Mouse (Mus musculus) limb, embryonic 12.5 days (tissue): ENCODE data around the gene Nxf7. TPM values are rescaled to one million over a fixed set of nuclear protein-coding genes. Genes with fewer than 3 reads are reported as not detected.
"Not testable (repeated sequence)": the region's sequence is repeated elsewhere in the genome, so short reads cannot be mapped to it uniquely, and the experiment has no call there.

Source experiments
- ATAC-seq: fragments of 200-750 bp; cut with Nextera tagmentation; 2 replicates; pipeline ENCODE4 v1.8.0; 2017; ENCODE audit warnings: low read depth, moderate TSS enrichment; ENCODE audit not compliant: insufficient number of reproducible peaks, insufficient read depth, low FRiP score, low TSS enrichment
- H3K27ac ChIP-seq: fragments of 300-500 bp; sonication (generic); 2 replicates; pipeline ENCODE4 v1.5.1; 2016; ENCODE audit warnings: mild to moderate bottlenecking, moderate library complexity
- H3K27me3 ChIP-seq: fragments of 300-500 bp; sonication (generic); 2 replicates; pipeline ENCODE4 v1.6.1; 2016; ENCODE audit warnings: mild to moderate bottlenecking, moderate library complexity
- H3K36me3 ChIP-seq: fragments of 300-500 bp; sonication (generic); 2 replicates; pipeline ENCODE4 v1.6.1; 2016; ENCODE audit warnings: mild to moderate bottlenecking, moderate library complexity
- H3K4me1 ChIP-seq: fragments of 300-500 bp; sonication (generic); replicated peaks from 2 replicates; pipeline ENCODE4 v1.6.1; 2016
- H3K4me2 ChIP-seq: fragments of 300-500 bp; sonication (generic); 2 replicates; pipeline ENCODE4 v1.6.1; 2016; ENCODE audit warnings: mild to moderate bottlenecking, moderate library complexity
- H3K4me3 ChIP-seq: fragments of 300-500 bp; sonication (generic); replicated peaks from 2 replicates; pipeline ENCODE4 v1.5.1; 2016; ENCODE audit warnings: mild to moderate bottlenecking
- H3K9ac ChIP-seq: fragments of 300-500 bp; sonication (generic); replicated peaks from 2 replicates; pipeline ENCODE4 v1.6.1; 2016; ENCODE audit warnings: mild to moderate bottlenecking, moderate library complexity
- H3K9me3 ChIP-seq: fragments of 300-500 bp; sonication (generic); 2 replicates; pipeline ENCODE4 v1.6.1; 2016; ENCODE audit warnings: mild to moderate bottlenecking, moderate library complexity
- WGBS: fragments of 180-500 bp; shearing (Covaris S2); methylation state at CpG from one replicate; pipeline ENCODE4 v1.1.7; 2016; 5-methylcytosine and 5-hydroxymethylcytosine counted together
- polyA plus RNA-seq: library from polyadenylated mRNA; unstranded; fragments of >200 nt; fragmentation: Nextera tagmentation; extraction: Ambion mirVana; gene quantifications from 2 replicates; pipeline ENCODE4 v1.2.1, GENCODE M21; 2016

Gene Nxf7
- not detected in 2 replicates for polyA plus RNA-seq

GRCm38 (mm10) chrX:135598677-135599076 is at the start of gene Nxf7:
Nxf7 (minus strand) TSS chrX:135598777.
- peaks cover 3% of the 10 kb centered on the region; the same call in 1 of the 2 replicates for H3K27me3 ChIP-seq
- no peak for ATAC-seq
- WGBS: 88% methylated on average over 2 of the region's 2 CpGs

GRCm38 (mm10) chrX:135627605-135628004 is 29.0 kb upstream of the Nxf7 start, which contains the start of gene Prame:
Prame (minus strand) TSS chrX:135627705.
- Histone ChIP-seq H3K27me3 (no peaks in the 10 kb centered on the region), H3K36me3 (no peaks in the 10 kb centered on the region), H3K27ac (no peak within 1 kb of the TSS), H3K4me1 (no peaks in the 10 kb centered on the region), H3K4me3 (no peak within 1 kb of the TSS), H3K4me2 (no peak within 1 kb of the TSS), H3K9ac (no peak within 1 kb of the TSS), H3K9me3 (no peaks in the 10 kb centered on the region)
- no peak for ATAC-seq
- WGBS: 92% methylated on average over 11 of the region's 11 CpGs

More at GRCm38 (mm10) chrX:135598677-135599076, at the start of gene Nxf7:
- Histone ChIP-seq H3K4me1 (no peaks in the 10 kb centered on the region), H3K36me3 (no peaks in the 10 kb centered on the region), H3K27ac (no peak within 1 kb of the TSS), H3K9ac (no peak within 1 kb of the TSS), H3K4me2 (no peak within 1 kb of the TSS), H3K4me3 (no peak within 1 kb of the TSS), H3K9me3 (peaks cover 8% of the 10 kb centered on the region; the same call in 1 of the 2 replicates)

GRCm38 (mm10) chrX:135601298-135602029 is 2.9 kb upstream of the Nxf7 start:
- not testable (repeated sequence) for H3K27me3 ChIP-seq, H3K9ac ChIP-seq, H3K4me3 ChIP-seq, H3K9me3 ChIP-seq, ATAC-seq, H3K4me2 ChIP-seq, H3K27ac ChIP-seq, H3K4me1 ChIP-seq, H3K36me3 ChIP-seq
- 67% methylated on average over 3 of the region's 3 CpGs for WGBS

GRCm38 (mm10) chrX:135598096-135598495 is 481 bp downstream of the Nxf7 start:
- H3K9me3 ChIP-seq: peaks cover 8% of the 10 kb centered on the region; the same call in 1 of the 2 replicates
- peaks cover 3% of the 10 kb centered on the region; the same call in 1 of the 2 replicates for H3K27me3 ChIP-seq
- no peak overlapping the region for H3K4me2 ChIP-seq
- no peak overlapping the region for H3K27ac ChIP-seq
- WGBS: 88% methylated on average over 13 of the region's 13 CpGs
- no peak for ATAC-seq
- no peaks in the 10 kb centered on the region for H3K36me3 ChIP-seq
- H3K9ac ChIP-seq: no peak overlapping the region
- H3K4me3 ChIP-seq: no peak overlapping the region
- no peaks in the 10 kb centered on the region for H3K4me1 ChIP-seq

GRCm38 (mm10) chrX:135576412-135576811 is 22.2 kb downstream of the Nxf7 start:
- Histone ChIP-seq H3K4me1 (no peaks in the 10 kb centered on the region), H3K9ac (no peak overlapping the region), H3K27me3 (peaks cover 10% of the 10 kb centered on the region), H3K9me3 (no peaks in the 10 kb centered on the region), H3K36me3 (no peaks in the 10 kb centered on the region), H3K4me3 (no peak overlapping the region), H3K4me2 (no peak overlapping the region), H3K27ac (no peak overlapping the region)
- WGBS: 74% methylated on average over 1 of the region's 1 CpGs
- ATAC-seq: no peak

GRCm38 (mm10) chrX:135574958-135575628 is 23.5 kb downstream of the Nxf7 start:
- H3K27me3 ChIP-seq, H3K4me2 ChIP-seq, H3K4me1 ChIP-seq, H3K36me3 ChIP-seq, H3K9ac ChIP-seq, ATAC-seq, H3K9me3 ChIP-seq, H3K4me3 ChIP-seq, H3K27ac ChIP-seq: not testable (repeated sequence)
- WGBS: 78% methylated on average over 9 of the region's 9 CpGs

GRCm38 (mm10) chrX:135574261-135574957 is 24.2 kb downstream of the Nxf7 start:
- H3K4me2 ChIP-seq, H3K27ac ChIP-seq, H3K27me3 ChIP-seq, H3K9ac ChIP-seq, H3K4me3 ChIP-seq, H3K9me3 ChIP-seq, H3K36me3 ChIP-seq, H3K4me1 ChIP-seq: not testable (repeated sequence)
- 23% methylated on average over 8 of the region's 8 CpGs for WGBS
- ATAC-seq: peak; percentile 73; the same call in 1 of the 2 replicates

GRCm38 (mm10) chrX:135569467-135569866 is 29.1 kb downstream of the Nxf7 start:
- WGBS: 21% methylated on average over 2 of the region's 2 CpGs

GRCm38 (mm10) chrX:135564934-135565333 is 33.6 kb downstream of the Nxf7 start:
- H3K9ac ChIP-seq, H3K4me1 ChIP-seq, H3K27me3 ChIP-seq, H3K4me3 ChIP-seq, ATAC-seq, H3K36me3 ChIP-seq, H3K9me3 ChIP-seq, H3K4me2 ChIP-seq, H3K27ac ChIP-seq: not testable (repeated sequence)
- 60% methylated on average over 4 of the region's 4 CpGs for WGBS

More at GRCm38 (mm10) chrX:135569467-135569866, 29.1 kb downstream of the Nxf7 start:
- H3K4me3 ChIP-seq, H3K4me1 ChIP-seq, H3K9me3 ChIP-seq, ATAC-seq, H3K27ac ChIP-seq, H3K36me3 ChIP-seq, H3K9ac ChIP-seq, H3K27me3 ChIP-seq, H3K4me2 ChIP-seq: not testable (repeated sequence)

- H3K36me3 ChIP-seq: no peaks in the 10 kb centered on the region
- no peak for ATAC-seq
- H3K9me3 ChIP-seq: no peaks in the 10 kb centered on the region
- H3K4me2 ChIP-seq: no peak overlapping the region
- H3K27ac ChIP-seq: no peak overlapping the region
- no peaks in the 10 kb centered on the region for H3K4me1 ChIP-seq
- no peak overlapping the region for H3K9ac ChIP-seq
- no peaks in the 10 kb centered on the region for H3K27me3 ChIP-seq
- 52% methylated on average over 2 of the region's 2 CpGs for WGBS
- no peak overlapping the region for H3K4me3 ChIP-seq
Observed at GRCm38 (mm10) chrX:135562841-135563240, 35.7 kb downstream of the Nxf7 start.

- H3K36me3 ChIP-seq, H3K4me2 ChIP-seq, H3K4me1 ChIP-seq, H3K27ac ChIP-seq, H3K27me3 ChIP-seq, ATAC-seq, H3K9ac ChIP-seq, H3K4me3 ChIP-seq, H3K9me3 ChIP-seq: not testable (repeated sequence)
- 31% methylated on average over 2 of the region's 2 CpGs for WGBS
Observed at GRCm38 (mm10) chrX:135561693-135562092, 36.9 kb downstream of the Nxf7 start.
